Mouse (Mus musculus): ENCODE data around the gene Prrg2.

DNA sequence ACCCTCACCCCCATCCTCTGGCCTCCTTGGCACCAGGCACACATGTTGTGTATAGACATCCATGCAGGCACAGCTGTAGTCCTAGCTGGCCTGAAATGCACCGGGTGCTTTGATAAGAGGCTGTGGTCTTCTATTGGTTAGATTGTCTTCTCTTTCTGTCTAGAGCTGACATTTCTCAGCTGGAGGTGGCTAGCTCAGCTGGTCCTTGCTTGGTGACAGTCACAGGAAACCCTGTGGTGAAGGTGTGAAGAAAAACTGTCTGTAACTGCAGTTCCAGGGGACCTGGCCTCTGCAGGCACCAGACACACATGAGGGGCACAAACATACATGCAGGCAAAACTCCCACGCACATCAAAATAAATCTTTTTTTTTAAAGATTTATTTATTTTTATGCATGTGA, 7.2 kb upstream of the Prrg2 start:
- TF ChIP-seq POLR2A (IDR thresholded peaks at IDR 0.05; ENCODE audit: low read depth, low read length), result no peak
- no peak for TF ChIP-seq CTCF (IDR thresholded peaks at IDR 0.05; ENCODE audit: extremely low read depth, insufficient read length, insufficient replicate concordance, low read depth, low read length)
